ENCODE assay signal across 8 mouse cellular contexts in genomic region chr7:68302586-68303433, GRCm38 (mm10). TPM values are rescaled to one million over a fixed set of nuclear protein-coding genes. Genes with fewer than 3 reads are reported as not detected.
DNase-seq lines count a peak whose midpoint lies in the region; ATAC-seq lines count a peak whose summit lies in the region.

No protein-coding gene starts in this region.

- no peaks in the 10 kb centered on the region for H3K27me3 ChIP-seq in megakaryocyte, embryonic 14.5 days (replicated peaks)

- H3K4me1 ChIP-seq in megakaryocyte, embryonic 14.5 days, result peaks cover 42% of the 10 kb centered on the region

- peak; percentile 95 for ATAC-seq in common myeloid progenitor, adult 5-6 weeks (replicated peaks; ENCODE audit: low read depth, poor library complexity, severe bottlenecking)

- H3K36me3 ChIP-seq in megakaryocyte, embryonic 14.5 days (replicated peaks; ENCODE audit: low read length), result no peaks in the 10 kb centered on the region

- H3K4me3 ChIP-seq in megakaryocyte, embryonic 14.5 days (replicated peaks), result peak overlapping the region; percentile 93

- no peaks in the 10 kb centered on the region for H3K9me3 ChIP-seq in megakaryocyte, embryonic 14.5 days

- peak; percentile 77 for DNase-seq in ZHBTc4 (ENCODE audit: low read depth, low spot score)
- DNase-seq in gastrocnemius, adult 8-10 months (ENCODE audit: low spot score in 2 of 2), result peak; percentile 25 to 43
- DNase-seq in hindlimb bud, embryonic 11.5 days (ENCODE audit: extremely low spot score, low read depth, low spot score), result peak; percentile 64
- peak; percentile 36 to 47 for DNase-seq in left cerebral cortex, adult 8-10 months (ENCODE audit: low spot score in 2 of 2)
- peak; percentile 46 for DNase-seq in right cerebral cortex, postnatal 14 days
- peak; percentile 72 for DNase-seq in urinary bladder, postnatal 25 days (ENCODE audit: low spot score)

RNA-seq across cellular contexts. Expression of gene Fam169b, which starts 29.2 kb away (rescaled TPM):
- total RNA-seq in common myeloid progenitor, adult 5-6 weeks (2017), result 0.55 TPM in 1 of 2 replicates, not detected in the other
- total RNA-seq in gastrocnemius, adult 8-10 months (2022), result under 1 TPM in 1 of 4 experiments, not detected in 3; 0.19 TPM
- under 1 TPM; 0.39 to 0.76 (median 0.67) TPM for total RNA-seq in left cerebral cortex, adult 8-10 months (2022)
- 0.86 TPM in 1 of 2 replicates, not detected in the other for polyA plus RNA-seq in megakaryocyte, embryonic 14.5 days (2012; ENCODE audit: insufficient read depth, low replicate concordance)

RNA-seq across cellular contexts. Expression of gene Pgpep1l, which starts 38.8 kb away (rescaled TPM):
- total RNA-seq in common myeloid progenitor, adult 5-6 weeks (2017), result not detected in 2 replicates
- total RNA-seq in gastrocnemius, adult 8-10 months (2022), result 1 to 10 TPM; 3.6 to 4.9 (median 4.0) TPM
- total RNA-seq in left cerebral cortex, adult 8-10 months (2022), result 1 to 10 TPM; 1.4 to 2.7 (median 2.1) TPM
- not detected in 2 replicates for polyA plus RNA-seq in megakaryocyte, embryonic 14.5 days (2012; ENCODE audit: insufficient read depth, low replicate concordance)

Comparison
In these comparisons a context has a peak if more than half of its experiments do, and no peak if none do; other contexts are left out.
1. Peak in every context shown above with its lines: DNase-seq, ATAC-seq and H3K4me3 ChIP-seq.